Mouse (Mus musculus) urinary bladder, postnatal 10 days (tissue): ENCODE results near the gene Frrs1l.

ENCODE experiments used
- DNase-seq: peaks from one replicate; pipeline ENCODE4 v3.0.0; 2022; ENCODE audit warnings: low spot score

Gene Frrs1l

DNA sequence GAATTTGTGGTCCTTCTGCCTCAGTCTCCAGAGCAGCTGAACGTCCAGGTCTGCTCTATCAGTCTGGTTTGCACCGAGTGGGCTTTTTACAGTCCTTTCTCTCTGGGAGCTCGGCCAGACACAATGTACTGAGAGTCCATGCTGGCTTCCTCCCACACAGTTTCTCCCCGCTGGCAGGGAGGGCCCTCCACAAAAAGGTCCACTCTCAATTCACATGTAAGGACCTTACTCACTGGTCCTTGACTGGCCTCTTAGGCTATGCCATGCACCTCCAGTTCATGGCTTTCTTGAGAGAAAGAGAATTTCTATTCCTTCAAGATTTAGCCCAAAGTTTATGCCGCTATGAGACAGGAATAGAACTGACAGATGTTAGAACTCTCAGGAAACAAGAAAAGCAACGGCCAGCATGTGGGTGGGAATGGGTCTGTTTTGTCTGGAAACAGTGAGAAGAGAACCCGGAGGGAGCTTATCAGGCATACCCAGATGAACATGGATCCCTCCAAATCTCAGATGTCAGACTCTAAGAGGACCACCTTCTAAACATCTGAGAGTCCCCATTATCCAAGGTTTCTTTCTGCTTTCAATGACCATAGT lies 24.5 kb downstream of the Frrs1l start:
- no peak for DNase-seq

DNA sequence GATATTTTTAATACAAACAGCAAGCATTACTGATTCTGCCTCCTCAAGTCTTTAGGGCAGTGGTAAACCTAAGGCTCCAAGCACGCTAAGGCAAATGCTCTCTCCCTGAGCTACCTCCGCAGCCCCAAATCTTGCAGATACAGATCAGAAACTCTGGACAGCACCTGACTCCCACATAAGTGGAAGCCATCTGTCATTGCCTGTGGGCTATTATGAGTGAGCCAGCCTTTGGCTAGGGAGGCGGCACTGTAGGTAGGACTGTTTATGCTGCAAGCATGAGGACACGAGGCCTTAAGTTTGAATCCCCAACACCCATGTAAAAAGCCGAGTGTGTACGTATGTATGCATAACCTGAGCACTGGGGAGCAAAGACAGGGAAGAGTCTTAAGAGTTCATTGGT lies 26.5 kb downstream of the Frrs1l start:
- no peak for DNase-seq

DNA sequence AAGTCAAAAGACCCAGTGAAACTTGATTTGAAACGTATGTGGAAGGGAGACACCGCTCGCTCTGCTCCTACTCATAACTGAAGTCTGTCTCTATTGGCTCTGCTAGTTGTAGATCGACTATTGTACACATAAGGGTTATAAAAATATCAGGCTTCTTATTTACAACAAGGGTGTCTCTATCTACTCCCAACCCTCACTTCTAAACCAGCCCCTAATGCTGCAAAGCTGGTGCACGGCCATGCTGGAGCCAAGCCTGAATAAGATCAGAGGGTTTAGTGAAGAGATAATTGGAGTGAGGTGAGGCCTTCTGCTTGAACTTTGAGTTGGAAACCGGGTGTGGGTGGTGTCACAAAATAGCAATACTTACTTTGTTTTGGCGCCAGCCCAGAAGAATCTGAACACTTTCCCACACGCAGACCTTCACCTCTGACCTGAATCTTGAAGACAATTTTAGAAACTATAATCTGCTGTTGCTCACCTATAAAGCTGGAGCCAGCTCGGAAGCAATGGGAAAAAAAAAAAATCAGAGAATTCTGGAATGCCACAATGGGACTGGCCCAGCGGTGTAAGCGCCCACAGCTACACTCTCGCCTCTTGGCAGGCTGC lies 28.8 kb downstream of the Frrs1l start:
- no peak for DNase-seq

DNA sequence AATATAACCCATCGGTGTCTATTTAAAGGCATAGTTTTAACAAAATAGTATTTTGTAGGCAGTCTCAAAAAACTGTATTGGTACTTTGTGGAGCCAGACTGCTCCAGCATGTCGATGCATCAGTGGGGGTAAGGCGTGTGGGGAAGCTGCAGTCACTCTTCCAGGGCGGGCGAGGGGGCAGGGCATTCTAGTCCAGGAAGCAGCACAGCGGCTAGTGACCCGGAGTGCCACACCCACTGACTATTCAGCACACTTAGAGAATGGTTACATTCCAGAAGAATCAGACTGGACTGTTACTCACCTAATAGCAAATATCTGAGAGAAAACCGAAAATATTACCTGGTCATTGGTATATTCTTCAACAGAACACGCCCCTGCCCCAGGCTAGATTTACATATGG lies 32.7 kb downstream of the Frrs1l start:
- DNase-seq, result no peak

DNA sequence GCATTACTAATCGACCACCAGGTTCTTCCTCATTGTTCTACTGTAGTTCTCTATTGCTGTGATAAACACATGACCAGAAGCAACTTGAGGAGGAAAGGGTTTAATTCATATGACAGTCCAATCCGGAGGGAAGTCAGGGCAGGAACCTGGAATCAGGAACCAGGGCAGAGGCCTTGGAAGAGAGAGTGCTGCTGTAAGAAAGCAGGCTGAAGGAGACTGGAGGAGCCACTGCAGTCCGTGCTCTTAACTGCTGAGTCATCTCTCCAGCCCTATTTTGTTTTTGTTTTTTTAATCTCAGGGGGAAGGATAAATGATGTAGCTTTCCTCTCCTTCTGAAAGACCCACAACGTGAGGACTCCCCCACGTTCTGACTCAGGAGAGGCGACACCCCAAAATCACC lies 37.0 kb downstream of the Frrs1l start:
- no peak for DNase-seq

DNA sequence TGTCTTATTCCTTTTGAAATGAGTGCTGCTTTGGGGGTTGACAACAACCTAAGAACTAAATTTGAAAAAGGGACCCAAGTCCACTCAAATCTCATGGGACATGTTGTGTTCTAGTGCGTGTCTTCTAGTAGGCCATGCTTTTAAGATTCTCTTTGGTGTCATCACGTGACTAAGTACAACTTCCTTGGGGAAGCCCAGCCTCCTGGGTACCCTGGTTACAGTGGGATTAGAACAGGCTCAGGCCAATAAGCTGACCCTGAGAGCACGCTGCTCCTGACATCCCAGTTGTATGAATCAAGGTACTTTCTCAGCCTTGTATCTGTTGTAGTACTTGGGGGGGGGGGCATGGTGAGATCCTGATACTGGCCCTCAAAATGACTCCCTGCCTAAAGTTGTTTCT lies 38.5 kb downstream of the Frrs1l start:
- no peak for DNase-seq

DNA sequence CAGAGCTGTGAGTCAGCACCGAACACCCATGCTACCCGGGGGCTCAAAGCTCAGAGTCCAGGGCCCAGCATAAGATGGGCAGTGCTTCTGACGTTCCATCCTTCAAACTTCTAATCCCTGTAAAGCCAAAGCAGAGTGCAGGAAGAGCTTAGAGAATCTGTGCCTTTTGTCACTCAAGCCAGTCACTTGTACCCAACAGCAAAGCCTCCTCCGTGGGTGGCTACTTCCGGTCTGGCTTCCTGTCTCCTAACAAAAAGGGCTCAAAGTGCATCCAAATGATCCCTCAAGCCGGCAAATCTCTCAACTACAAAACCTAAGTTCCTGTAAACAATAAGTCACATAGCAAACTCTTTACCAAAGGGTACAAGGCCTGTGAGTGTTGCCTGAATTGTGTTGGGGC lies 40.7 kb downstream of the Frrs1l start:
- no peak for DNase-seq

DNA sequence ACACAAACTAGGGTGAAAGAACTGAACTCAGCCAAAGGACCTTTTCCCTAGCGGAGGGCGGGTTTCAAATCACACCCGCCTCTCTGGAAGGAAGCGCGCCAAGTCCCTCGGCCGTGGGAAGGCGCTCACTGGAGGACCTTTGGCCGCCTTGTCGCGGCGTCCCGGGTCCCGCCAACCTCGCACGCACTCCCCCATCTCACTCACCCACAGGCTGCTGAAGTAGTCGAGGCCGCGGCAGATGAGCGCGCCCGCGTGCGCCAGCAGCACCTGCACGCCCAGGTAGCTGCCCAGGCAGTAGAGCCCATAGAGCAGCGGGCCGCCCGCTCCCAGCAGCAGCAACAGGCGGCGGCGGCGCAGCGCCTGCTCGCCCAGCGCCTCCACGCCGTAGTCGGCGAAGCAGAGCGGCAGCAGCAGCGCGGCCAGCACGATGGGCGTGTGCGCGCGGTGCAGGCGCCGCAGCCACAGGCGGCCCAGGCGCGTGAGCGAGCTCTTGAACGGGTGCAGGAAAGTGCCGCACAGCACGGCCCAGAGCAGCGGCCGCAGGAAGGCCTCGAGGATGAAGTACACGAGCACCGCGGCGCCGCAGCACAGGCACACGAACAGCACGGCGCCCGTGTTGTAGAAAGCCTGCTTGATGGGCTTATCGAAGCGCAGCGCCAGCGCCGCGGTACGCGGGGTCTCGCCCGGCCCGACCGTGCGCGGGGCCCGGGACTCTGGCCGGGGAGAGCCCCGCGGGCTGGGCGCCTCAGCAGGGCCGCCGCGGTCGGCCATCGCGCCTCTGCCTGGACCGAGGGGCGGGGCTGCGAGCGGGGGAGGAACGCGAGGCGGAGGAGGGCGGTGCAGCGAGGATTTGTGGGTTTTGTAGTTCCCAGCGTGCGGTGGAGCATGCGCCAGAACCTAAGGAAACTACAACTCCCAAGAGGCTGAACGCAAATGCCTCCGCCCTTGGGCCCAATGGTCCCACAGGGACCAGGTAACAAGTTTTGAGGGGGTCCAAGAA lies 43.2 kb downstream of the Frrs1l start, which contains the start of gene Tmem245:
Gene Tmem245 (minus strand): TSS at position 797 of the 1,000 bp plus-strand sequence.
- peak; percentile 74 for DNase-seq

DNA sequence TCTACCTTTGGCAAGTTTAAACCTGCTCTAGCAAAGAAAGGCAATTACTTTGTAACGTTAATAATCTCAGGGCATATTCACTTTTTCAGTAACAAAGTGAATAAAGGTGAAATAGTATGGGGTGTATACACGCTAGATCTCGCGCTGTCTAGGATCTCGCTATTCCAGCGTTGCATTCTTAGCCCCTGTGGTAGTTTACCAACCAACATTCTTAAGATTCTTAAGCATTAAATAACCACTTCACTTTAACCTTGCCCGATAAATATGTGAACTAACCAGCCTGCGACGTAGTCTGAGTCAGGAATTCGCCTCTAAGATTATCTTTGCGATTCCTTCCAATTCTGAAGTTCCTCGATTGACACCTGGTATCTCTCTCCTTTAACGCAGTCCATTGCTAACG lies 44.0 kb downstream of the Frrs1l start:
- no peak for DNase-seq

DNA sequence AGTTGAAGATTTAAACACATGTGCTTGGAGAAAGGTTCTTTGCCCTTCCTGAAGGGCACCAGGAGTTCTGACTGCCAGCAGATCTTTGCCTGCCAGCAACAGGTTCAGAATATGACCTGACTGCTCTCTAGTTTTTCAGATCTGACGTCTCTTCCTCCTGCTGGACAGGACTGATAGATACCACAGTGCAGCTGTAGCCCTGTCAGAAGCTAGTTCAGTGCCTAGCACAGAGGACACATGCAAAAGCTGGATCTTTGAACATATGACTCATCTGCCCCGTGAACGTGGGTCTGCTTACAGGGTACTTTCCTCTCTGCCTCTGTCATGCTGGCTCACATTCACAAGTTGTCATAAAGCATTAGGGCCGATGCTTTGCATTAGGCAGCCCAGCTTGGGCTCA lies 45.9 kb downstream of the Frrs1l start:
- no peak for DNase-seq

DNA sequence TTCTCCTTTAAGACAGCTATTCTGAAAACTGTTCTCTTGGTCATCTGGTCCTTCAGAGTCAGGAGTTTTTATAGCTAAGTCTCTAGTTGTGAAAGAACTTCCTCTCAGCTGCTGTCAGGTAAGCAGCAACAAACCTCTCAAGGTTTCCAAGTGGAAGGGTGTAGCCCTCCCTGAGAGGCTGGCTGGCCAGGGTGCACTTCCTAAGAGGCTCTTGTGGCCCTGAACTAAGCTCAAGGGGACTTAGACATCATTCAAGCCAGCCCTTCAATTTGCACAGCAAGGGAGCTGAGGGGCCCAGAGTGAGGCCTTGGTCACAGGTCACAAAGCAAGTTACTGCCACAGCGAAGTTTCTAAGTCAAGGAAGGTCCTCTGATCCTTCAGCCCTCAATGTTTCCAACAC lies 46.9 kb downstream of the Frrs1l start:
- DNase-seq, result no peak

DNA sequence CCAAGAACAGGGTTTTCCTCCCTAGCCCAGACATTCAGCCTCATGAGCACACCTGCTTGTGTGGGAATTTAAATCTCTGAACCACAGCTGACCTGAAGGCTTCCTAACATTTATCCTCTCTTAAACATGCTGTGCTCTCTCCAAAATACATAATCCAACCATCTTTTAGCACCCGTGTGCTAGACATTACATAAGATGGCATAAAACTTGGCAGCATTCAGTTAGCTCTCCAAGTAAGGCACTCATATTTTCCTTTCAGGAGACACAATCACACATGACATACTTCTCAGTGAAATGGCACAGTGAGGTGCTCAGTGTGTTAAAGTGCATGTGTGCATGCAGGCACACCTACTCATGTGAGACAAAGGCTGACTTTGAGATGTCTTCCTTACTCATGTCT lies 47.6 kb downstream of the Frrs1l start:
- no peak for DNase-seq

DNA sequence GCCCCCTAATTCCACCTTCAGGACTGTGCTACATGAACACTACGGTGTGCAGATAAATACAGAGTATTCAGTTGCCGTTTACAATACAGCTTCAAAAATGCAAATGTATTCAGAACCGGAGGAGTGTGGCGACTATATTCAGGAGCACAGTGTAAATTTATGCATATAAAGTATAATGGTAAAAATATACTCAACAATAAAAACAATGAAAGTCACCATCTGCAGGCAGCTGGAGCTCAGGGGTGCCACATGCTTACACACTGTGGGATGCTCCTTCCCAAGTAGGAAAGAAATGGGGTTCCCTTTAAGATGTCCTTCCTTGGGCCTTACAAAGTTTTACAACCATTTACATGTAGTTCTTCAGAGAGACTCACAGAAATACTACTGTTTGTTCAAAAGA lies 48.7 kb downstream of the Frrs1l start:
- no peak for DNase-seq

DNA sequence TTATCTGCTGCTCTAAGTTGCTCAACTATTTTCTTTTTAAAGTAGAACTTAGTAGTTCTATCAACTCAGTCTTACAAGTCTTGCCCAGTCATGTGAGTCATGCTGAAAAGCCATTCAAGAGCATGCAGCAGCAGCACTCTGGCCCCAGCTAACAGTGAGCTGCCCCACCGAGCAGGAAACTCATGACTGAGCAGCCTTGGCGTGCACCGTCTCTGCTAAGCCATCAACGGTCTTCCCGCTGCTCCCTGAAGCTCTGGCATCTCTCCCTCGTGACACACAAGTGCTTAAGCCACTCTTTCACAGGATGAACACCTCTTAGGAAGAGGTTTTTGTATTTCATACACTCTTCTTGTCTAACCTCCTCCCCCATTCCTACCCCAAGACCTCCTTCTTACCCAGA lies 53.1 kb downstream of the Frrs1l start:
- DNase-seq, result no peak

DNA sequence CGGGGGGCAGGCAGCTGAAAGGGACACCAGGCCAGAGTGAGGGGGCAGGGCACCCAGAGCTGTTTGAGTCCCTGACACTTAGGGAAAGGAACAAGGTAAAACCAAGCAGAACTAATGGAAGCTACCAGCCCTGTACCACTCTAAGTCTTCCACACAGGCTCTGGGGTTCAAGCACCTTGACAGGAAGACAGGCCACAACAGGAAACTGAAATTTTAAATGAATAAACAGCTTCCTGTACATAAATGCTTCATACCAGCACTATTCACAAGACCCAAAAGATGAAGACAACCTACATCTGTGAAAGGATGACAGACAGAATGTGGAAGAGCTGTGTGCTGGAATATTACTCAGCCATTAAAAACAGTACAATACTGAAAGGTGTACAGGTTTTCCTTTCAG lies 54.9 kb downstream of the Frrs1l start:
- DNase-seq, result no peak

DNA sequence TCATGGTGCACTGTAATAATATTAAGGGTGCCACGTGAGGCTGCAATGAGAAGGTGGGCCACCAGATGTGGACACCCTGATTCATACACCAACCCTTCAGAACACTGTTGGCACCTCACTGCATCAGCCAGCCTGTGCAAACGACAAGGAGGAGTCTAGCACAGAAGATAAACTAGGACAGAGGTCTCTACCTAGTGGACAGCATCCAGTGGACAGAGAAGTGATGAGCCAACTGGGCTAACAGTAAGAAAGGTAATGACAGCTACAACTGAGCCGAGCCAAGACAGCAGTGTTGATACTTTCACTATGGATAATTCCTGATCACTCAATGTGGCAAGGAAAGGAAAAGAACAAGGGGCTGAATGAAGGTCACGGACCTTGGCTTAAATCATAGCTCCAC lies 57.0 kb downstream of the Frrs1l start:
- no peak for DNase-seq

DNA sequence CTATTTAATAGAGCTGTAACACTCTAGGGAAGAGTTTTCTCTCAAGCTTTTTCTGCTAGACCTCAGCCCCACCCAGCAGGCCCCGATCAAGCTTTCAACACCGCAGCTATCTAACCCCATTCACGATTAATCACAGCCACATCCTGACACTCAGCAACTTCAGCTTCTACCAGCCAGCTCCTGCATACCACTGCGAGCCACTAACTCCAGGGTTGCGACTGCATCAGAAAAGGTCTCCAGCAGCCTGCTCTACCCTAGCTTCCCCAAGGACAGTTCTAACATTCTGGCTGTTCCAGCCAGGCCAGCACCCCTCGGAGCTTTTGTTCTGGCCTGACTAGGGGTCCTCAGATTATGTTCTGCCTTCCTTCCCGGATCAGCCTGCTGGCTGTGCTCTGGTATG lies 58.1 kb downstream of the Frrs1l start:
- no peak for DNase-seq

DNA sequence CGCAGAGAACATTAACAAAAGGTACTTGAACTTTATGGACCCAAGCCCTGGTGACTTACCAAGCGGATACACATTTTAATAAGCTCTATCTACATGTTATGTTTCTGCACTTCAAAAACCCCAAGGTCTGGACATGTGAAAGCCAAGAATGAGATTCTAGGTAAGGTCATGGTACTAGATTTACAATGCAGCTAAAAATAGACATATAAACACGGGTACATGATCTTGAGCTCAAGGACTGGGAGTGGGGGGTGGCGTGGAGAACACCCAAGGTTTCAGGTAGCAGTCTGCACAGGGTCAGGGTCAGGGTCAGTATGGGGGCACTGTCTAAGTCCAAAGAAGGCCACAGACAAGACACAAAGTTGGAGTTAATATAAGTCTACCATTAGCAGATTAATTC lies 59.9 kb downstream of the Frrs1l start:
- no peak for DNase-seq

DNA sequence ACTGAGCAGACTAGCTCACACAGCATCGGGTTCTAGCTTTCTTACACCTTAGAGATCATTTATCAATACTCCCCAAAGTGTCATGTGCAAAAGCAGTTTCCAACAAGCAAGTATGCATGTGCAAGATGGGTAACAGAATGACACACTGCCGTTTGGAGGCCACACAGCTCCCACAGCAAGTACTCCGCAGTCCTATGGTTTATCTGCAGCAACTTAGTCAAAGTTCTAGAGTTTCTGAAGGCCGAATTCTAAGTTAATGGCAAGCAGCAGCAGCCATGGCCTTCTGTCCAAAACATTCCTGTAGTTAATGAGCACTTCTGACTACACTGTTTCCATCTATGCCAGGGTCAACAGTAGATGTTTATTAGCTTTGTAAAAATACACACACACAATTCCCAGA lies 63.2 kb downstream of the Frrs1l start:
- no peak for DNase-seq

DNA sequence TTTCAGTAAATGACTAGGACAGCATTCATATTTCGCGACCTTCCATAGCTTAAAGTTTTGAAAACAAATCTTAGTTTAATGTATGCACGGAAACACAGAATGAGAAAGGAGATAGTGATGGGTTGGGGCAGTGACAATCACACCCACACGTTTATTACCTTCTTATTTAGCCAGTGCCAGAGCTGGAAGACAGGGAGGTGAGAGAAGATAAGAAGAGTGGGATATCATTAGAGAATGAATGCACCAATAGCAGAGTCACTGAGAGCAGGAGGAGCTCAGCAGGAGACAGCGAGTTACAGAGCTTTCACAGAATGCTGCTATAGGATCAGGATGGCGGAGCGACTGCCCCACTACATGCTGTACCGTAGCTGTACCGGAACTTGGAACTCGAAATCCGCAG lies 68.0 kb downstream of the Frrs1l start:
- DNase-seq, result no peak

DNA sequence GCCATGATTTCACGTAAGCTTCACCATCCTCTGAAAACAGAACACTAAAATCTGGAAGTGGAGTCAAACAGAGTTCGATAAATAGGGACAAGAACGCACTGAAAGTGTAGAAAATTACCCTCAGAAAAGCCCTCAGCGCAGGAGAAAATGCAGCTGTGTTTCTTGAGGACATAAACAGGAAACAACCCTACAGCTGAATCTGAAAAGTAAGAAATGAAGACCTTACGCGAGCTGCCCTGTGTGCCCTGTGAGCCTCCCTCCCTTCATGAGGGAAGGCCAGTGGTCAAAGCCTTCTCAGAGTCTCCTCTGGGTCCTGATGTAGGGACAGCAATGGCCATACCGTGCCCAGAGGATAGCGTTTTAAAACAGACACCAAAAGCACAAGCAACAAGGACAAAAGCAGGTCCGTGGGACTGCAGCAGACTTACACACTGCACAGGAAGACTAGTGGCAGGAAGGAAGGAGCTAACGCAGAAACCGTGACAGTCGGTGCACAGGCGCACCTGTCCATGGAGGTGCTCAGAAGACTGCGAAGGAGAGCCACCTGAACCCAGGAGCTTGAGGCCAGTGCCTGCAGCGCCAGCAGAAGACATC lies 74.4 kb downstream of the Frrs1l start:
- DNase-seq, result no peak

DNA sequence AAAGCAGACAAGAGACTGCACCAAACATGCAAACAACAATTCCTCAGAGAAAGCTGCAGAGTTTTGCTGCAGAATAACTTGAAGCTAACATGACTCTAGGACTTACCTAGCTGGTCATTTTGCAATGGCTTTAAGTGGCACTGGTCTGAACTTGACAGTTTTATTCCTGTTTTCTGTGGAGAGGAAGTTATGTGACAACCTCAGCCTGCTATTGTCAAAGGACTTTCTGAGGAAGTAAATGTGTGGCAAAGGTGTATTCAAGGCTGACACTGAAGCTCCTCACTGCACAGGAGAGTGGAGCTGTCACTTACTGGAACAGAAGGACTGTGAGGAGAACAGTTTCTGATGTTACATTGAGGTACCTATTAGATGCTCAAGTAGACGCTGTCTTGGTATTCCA lies 75.4 kb downstream of the Frrs1l start:
- DNase-seq, result no peak

DNA sequence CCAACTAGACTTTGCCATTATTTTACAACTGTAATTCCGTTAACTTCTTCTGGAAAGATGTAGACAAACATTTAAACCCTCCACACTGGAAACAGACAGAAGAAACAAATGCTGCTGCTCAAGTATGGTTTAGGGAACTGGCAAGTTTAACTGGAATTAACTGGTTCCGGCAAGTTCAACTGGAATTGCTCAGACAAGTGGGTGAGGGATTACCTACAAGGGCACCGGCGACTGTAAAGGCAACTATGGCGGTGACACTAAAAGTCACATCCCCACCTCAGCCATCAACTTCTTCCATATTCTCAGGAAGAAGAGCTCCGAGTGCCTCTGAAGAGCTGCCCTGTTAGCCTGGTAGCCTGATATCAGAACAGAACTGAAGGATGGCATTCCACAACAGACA lies 75.9 kb downstream of the Frrs1l start:
- no peak for DNase-seq
